Mouse (Mus musculus) heart, adult 18-20 months (tissue): ENCODE data around the gene Polr2e. TPM values are rescaled to one million over a fixed set of nuclear protein-coding genes. Genes with fewer than 3 reads are reported as not detected.

Experiments
- DNase-seq, 2 experiments: peaks; one replicate each; pipeline ENCODE4 v3.0.0; 2021 to 2022; ENCODE audit warnings: mixed read lengths in 1 of 2
- long read RNA-seq, 2 experiments: library from polyadenylated mRNA; stranded (forward); transcript quantifications; one replicate each; pipeline ENCODE4 v2.0.0; 2021
- total RNA-seq, 2 experiments: library from RNA; stranded (reverse); gene quantifications; 2 replicates each; pipeline ENCODE4 v1.2.3; 2021

Gene Polr2e
- total RNA-seq: 10 to 100 TPM; 92.9 to 97.6 TPM
- long read RNA-seq, experiment 1, transcript Polr2e-201 (7 exons, 1,148 nt): major isoform, 128 of 137 reads
- long read RNA-seq, experiment 1, partial matches to known transcripts: 6 of 137 reads
- long read RNA-seq, experiment 1, other reads (novel, unspliced or antisense): 3 of 137 reads
- long read RNA-seq, experiment 2, transcript Polr2e-201 (7 exons, 1,148 nt): major isoform, 61 of 68 reads
- long read RNA-seq, experiment 2, partial matches to known transcripts: 4 of 68 reads
- long read RNA-seq, experiment 2, other reads (novel, unspliced or antisense): 3 of 68 reads

DNA sequence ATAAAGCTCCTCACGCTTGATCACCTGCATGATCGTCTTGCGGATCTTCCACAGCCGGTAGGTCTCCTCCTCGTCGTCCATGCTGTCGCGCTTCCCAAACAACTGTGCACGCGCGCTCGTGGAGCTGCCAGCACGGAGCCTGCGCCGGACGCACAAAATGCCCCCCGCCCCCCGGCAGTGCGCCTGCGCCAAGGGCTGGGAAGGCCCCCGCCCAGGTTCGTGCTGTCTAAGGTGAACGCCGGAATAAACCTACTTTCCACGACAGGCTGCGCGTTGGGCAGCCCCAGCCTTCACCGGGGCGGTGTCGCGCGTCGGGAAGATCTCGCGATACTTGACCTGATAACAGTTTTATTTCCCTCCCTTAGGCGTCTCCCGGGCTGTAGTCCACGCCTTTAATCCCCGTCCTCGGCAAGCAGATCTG lies at the start of gene Polr2e:
Gene Polr2e, minus strand, starts transcription at position 237 of the 421 bp plus-strand sequence.
- peak; percentile 98 for DNase-seq

DNA sequence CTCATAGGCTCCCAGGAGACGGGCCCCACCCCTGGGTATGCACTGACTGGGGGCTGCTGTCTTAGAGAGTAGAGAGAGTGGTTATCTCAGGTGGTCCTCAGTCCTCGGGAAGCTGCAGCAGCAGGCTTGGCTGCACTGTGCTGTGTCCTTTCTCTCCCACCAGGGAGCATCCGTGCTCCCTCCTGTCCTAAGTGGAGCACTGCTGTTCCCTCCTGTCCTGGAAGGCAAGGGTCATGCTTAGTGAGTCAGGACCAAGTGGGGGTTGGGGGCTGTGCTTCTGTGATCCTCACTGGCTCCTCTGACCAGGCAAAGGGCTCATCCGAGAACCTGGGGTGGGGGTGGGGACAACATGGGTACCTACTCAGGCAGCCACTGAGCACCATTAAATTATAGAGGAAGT lies 49.6 kb upstream of the Polr2e start:
- DNase-seq: no peak

DNA sequence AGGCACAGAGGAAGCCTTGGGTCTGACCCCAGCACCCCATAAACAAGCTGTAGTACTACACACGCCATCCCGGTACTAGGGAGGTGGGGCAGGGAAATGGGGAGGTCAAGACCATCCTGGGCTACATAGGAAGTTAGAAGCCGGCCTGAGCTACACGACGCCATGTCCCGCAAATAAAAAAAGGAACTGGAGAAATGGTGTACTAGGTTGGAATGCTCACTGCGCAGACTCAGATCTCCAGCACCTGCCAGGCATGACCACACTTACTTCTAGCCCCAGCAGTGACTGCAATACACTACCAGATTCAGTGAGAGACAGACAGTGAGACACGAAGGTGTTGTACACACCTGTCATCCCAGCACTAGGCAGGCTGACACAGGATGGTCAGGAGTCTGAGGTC lies 47.9 kb upstream of the Polr2e start:
- DNase-seq: no peak

DNA sequence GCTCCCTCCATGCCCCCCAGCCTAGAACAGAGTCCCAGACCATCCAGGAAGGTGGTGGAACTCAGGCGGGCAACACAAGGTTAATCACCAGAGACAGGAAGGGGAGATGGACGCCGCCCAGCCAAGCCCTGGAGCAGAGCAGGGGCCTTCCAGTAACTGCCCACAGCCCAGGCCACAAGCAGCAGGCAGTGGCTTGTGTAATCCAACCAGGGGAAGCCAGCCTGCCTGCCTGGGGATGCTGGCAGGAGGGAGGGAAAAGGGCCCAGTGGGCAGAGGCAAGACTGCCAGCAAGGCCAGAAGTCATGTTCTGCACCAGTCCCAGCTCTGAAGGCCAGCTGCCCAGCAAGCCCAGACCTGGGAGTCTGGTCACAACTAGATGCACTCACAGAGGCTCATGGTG lies 47.3 kb upstream of the Polr2e start:
- peak in 1 of 2 experiments; percentile 55 for DNase-seq

DNA sequence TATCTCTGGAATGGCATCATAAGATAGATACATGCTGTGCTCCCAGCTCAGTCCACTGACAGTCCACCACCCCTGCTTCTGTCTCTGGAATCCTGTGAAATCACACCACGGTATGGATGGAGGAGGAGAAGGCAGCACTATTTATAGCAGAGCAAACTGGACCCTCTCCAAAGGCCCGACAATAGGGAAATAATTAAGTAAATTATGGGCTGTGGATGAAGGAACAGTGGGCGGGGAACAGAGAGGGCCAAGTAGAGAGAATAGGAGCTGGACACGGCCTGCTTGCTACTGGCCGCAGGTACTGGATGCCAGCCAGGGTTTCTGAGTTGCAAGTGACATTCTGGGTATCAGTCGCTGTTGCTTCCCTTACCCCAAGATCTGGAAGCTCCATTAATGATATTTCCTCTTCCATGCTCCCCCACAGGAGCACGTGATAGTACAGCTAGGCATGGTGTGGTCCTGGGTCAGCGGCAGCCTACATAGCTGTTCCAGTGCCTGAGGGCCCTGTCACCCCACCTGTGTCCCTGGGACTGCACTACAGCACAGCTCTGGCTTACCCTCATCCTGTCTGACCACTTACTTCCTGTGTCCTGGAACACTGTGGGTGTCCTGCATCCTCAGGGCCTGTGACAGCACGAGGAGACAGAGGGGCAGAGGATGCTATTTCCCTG lies 45.4 kb upstream of the Polr2e start:
- peak; percentile 53 to 67 for DNase-seq

DNA sequence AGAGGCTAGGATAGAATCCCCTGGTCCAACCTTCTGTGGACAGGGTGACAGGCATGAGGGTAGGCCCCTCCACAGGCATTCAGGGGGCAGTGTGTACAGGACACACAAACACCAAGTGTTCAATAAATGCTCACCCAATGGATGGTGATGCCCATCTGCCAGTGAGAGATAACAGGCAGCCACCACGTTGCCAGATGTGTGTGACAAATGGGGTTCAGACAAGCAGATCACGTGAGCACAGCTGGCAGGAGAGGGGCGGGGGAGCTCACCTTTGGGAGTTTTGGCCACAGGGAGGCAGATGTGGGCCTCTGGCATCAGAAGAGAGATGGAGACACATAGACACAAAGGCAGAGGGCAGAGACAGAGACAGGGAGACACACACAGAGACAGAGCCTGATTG lies 41.5 kb upstream of the Polr2e start:
- no peak for DNase-seq

DNA sequence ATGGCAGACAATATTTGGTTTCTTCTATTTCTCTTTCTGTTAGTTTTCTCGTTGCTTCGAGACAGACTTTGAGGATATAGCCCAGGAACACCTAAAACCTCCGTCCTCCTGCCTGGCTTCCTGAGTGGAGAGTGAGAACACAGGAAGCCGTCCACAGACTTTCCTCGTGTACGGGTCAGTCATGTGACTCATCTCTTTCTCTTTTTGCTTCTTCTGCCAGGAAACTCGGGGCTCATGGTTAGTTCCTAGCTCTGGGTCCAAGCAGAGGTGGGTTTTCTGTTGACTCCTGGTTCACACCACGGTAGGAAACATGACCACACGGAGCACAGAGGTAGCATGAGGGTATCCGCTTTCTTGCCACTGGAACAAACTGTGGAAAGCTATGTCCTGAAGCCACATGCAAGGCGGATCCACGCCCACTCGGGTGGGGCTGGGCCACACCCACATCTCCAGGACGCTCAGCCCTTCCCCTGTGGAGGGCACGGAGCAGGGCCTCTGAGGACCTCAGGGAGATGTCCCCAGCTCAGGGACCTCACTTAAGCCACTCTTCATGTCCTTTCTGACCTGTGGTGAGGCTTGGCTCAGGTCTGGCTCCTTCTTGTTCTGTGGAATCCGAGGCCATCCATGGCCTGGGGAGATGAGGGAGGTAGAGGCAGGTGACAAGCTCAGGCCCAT lies 40.9 kb upstream of the Polr2e start:
- no peak for DNase-seq

DNA sequence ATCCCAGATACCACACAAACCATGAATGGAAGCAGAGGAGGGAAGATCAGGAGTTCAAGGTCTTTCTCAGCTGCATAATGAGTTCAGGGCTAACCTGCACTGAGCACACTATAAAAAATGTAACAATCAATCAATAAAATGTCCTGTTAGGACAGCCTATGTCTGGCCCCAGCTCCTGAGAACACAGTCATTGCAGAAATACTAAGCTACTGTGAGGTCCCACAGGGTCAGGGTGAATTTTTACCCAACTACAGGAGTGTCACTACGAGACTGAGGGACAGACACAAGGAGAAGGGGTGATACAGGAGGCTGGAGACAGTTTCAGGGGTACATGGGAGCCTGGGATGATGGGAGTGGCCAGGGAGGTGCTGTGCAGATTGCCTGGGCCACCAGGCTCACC lies 38.8 kb upstream of the Polr2e start:
- DNase-seq: no peak

DNA sequence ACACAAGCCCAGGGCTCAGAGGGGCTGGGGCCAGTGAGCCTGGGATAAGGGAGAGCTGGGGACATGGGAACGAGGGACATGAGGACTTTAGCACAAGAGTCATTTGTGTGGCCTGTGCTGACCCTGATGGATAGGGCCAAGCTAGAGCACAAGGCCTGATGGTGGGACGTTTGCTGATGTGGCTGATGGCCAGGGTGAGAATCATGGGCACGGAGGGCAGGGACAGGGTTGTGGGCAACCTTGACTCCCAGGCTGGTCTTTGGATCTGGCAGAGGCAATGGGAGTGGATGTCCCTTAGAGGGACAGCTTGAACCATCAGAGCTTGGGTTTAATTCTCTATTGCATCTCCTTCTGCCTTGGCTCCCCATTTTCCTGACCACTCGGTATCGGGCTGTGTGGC lies 37.7 kb upstream of the Polr2e start:
- no peak for DNase-seq

DNA sequence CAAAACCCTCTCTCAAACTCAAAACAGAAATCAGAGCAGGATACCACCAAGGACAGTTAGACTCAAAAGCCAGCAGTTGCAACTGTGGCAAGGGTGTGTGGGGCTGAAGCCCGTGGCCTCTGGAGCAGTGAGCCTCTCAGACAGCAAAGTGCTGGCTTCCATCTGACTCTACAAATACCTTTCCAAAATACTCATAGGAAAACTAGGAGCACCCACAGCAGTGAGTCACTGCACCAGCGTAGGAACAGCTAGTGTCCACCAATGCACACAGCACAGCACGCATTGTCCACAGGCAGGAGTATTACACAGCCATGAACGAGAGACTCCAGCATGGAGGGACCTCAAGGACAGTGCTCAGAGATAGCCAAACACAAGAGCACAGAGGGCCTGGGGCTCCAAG lies 36.8 kb upstream of the Polr2e start:
- no peak for DNase-seq

DNA sequence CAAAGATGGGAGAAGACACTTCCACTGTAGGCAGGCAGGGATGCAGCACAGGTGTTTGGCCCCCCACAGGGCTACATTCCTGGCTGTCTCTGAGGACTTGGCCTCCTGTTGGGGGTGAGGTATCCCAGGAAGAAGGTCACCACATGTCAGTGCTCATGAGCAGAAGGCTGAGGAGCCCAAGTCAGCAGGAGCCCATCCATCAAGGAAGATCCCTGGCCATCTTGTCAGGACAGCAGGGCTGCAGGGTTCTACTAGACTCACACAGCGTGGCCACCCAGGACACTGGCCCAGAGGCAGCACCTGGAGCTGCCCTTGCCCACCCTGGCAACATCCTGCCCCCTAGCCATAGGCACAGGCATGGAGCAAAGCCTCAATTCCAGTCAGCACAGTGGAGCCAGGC lies 36.3 kb upstream of the Polr2e start:
- no peak for DNase-seq

DNA sequence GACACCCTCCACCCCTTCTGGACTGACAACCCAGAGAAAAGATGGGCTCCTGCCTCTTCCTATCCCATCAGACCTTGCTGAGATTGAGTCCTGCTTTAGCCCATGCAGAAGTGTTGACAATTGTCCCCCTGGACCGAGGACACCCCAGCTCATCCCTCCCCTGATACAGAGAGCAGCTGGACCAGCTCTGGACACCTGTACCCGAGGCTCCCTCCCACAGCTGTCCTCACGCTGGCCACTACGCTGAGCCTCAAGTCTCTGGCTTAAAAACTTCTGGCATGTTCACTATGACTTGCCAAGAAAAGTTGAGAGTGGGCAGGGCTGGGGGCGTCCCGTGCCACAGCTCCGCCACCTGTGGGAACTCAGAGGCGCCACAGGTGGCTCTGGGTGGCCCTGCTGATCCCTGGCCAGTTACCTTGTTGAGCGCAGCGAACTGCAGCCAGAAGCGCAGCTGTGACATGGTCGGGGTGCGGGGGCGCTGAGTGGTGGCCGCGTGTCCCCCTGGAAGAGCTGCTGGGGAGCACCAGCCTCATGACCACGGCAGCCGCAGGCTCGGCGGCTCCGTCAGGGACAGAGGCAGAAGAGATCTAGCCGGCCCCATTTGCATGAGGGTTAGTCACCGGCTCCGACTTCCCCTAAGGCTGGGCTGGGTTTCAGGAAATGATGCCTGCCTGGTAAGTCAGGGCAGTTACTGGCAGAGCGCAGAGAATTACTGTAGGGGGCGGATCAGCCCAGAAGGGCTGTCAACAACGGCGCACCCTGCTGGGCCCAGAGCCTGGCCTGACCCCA lies 35.4 kb upstream of the Polr2e start:
- DNase-seq: peak; percentile 75 to 92

DNA sequence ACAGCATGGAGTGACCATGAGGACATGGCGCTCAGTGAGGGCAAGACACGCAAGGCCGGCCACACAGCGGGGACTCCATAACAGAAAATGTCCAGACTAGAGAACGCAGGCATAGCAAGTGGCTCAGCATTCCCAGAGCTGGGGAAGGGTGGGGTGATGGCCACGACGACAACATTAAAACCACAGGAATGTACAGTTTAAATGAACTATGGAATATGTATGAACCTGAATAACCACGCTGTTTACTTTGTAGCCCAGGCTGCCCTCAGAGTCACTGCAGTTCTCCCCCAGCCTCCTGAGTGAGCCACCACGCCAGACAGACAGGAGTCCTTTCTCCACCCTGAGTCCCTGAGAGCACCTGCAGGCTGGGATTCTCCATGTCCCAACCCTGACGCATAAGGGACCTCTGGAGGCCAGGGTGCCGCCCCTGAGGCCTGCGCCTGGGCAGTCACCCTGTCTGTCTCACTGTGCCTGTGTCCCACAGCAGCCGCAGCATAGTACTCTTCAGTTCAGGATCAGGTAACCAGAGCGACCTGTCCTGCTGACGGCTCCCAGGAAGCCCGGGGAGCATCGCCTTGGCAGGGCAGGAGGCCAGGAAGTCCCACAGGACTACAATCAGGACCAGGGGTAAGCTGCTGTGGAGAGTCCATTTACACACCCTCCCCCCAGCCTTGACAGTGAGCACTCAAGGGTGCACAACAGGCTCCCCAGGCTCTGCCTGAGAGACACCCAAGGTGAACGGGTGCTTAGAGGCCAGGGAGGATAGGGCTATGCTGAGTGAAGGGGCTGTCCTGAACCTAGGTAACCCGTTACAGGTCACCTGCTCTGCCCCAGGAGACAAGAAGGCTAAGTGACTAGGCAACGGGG lies 33.3 kb upstream of the Polr2e start:
- DNase-seq: no peak

DNA sequence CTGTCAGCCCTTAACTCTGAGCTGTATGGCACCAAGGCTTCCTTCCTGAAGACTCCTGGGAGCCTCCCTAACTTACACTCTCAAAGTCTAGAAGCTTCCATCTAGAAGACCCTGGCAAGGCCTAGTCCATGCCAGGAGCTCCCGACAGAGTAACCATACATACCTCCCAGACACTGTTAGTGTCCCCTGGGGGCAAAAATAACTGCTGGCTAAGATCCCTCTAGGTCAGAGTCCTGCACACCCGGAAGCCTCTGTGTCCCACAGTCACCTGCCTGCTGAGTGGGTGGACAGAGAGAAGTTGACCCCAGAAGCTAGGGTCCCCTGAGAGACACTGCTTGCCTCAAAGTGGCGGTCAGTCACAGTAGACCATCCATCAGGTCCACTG lies 31.9 kb upstream of the Polr2e start:
- peak in 1 of 2 experiments; percentile 55 for DNase-seq

DNA sequence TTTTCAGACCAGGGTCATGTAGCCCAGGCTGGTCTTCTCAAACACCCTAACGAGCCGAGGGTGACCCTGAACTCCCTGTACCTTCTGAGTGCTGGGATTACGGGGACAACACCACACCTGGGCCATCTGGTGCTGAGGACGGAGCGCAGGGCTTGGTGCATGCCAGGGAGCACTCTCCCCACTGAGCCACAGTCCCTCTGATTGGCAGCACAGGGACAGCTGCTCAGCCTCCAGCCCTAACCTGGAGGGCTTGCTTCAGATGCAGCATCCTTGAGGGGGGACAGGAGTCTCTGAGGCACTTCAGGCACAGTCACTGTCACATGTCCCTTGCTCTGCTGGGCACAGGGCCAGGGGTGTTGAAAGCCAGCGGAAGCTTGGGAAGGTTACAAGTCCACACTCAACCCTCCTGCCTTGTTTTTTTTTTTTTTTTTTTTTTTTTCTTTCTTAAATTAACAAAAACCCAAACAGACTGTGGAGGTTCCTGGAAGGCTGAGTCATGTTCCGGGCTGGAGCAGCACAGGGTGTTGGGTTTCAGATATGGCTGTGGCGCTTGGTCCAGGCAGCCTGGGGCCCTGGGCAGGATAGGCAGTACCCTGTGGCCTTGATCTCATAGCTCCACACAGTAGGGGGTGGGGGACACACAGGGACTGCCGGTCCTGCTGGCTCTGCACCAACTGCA lies 31.4 kb upstream of the Polr2e start:
- peak; percentile 92 to 93 for DNase-seq

DNA sequence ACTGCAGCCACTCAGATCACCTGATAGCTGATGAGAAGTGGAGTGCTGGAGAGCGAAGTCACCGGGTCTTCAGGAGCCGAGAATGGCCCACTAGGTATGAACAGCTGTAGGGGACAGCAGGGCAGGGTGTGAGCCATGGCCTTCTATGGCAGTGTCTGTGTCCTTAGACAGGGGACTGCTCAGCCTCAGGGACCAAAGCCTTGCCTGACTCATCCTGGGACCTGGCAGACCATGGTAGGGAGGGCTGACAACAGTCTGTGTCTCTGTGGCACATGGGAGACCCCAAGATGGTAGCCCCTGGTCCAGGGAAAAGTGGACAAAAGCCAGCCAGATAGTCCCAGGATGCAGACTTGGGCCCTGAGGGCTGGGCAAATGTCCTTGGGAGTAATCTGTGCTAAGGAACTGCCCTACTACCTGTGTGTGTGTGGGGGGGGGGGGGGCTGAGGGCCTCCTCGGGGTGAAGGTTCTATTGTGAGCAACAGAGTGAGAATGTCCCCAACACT lies 30.4 kb upstream of the Polr2e start:
- DNase-seq: no peak

DNA sequence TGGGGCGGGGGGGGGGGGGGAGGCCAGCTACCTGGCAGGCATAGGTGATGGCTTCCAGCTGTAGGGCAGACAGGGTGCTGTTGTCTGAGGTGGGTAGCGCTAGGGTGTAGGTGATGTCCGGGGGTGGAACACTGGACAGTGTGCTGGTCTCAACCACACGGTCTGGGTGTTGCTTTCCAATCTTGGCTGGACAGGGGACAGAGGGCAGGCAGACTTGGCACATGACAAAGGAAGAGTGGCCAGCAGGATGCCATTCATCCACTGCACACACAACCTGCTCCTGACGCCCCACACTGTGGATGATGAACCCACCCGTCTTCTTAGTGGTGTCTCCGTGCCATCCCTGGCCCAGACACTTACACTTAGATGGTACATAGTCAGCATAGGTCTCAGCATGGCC lies 29.7 kb upstream of the Polr2e start:
- no peak for DNase-seq

DNA sequence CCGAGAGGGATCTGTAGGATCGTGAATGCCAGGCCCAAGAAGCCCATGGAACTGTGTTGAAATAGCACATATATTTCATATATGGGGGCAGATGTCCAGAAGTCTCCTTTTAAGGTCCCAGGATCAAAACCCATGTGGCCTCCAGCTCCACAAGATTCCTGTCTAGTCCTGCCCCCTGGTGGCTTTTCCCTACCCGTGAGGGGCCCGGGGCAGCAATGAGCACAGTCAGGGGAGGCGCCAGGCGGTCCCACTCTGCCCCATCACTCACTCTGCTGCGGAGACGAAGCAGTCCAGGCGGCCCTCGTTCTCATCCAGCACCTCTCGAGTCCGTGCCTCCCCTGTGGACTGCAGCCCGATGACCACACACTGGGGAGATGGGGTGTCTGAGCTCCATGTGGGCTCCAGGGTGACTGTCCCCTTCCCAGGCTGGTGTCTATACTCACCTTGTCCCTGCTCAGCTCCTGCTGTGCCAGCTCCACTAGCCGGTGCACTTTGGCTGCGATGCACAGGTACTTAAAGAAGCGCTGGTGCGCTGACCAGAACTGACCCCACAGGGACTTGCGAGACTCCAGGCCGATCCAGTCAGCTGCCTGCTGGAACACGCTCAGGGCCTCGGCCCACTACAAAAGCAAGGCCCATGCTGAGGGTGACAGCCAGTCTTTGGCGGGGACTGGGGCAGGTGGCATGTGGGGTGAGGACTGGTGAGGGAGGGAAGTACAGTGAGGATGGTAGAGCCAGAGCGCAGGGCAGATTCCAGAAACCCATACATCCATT lies 24.5 kb upstream of the Polr2e start:
- DNase-seq: no peak

DNA sequence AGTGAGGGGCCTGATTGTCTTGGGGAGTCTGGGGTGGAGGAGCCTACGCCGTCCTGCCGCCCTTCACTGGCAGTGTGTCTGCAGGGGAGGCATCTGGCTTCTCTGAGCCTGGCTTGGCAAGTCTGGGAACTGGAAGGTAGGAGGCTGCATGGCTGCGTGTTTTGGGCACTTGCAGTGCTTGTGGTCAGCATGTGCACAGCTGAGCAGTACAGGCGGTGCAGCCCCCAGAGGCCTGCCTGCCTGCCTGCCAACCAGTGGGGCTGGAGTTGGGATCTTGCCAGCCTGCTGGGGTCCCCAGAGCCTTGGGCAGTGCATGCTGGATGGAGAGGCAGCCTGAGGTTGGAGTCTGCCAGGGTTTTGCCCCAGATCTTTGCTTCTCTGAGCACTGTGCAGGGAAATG lies 23.5 kb upstream of the Polr2e start:
- DNase-seq: no peak
